Mouse (Mus musculus): ENCODE results near the gene Bms1. TPM values are rescaled to one million over a fixed set of nuclear protein-coding genes. Genes with fewer than 3 reads are reported as not detected.

The Bms1 gene
- polyA plus RNA-seq, 1 experiment from 2014 or later, result 54.7 TPM

DNA sequence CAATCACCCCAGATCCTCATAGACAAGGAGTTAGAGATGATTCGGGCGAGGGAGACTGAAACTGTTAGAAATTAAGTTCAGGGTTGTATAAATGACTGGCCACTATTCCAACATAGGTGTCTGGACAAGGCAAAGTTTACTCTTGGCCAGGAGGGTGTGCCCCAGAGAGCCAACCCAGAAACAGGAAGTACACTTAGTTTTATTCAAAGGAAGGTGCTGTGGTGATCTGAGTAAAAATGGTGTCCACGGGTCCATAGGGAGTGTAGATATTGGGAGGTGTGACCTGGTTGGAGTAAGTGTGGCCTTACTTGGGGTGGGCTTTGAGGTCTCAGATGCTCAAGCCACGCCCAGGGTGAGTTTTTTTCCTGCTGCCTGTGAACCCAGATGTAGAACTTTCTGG is 38.0 kb downstream of the Bms1 start:
- Histone ChIP-seq H3K27me3 (replicated peaks; ENCODE audit: low read depth, poor library complexity, severe bottlenecking) (peaks cover 15% of the 10 kb centered on the region), H3K27ac (replicated peaks) (no peak overlapping the region), H3K36me3 (replicated peaks) (peaks cover 42% of the 10 kb centered on the region), H3K9me3 (no peaks in the 10 kb centered on the region), H3K4me1 (peaks cover 22% of the 10 kb centered on the region), H3K4me3 (no peak overlapping the region)
- 86% methylated on average over 4 of the region's 4 CpGs for WGBS
- no peak for DNase-seq (ENCODE audit: low spot score)

GRCm38 (mm10) chr6:118380630-118381029 is 38.6 kb downstream of the Bms1 start:
- H3K4me3 ChIP-seq, result no peak overlapping the region
- H3K9me3 ChIP-seq, result no peaks in the 10 kb centered on the region
- WGBS, result 63% methylated on average over 3 of the region's 3 CpGs
- H3K27me3 ChIP-seq (replicated peaks; ENCODE audit: low read depth, poor library complexity, severe bottlenecking), result peaks cover 15% of the 10 kb centered on the region
- DNase-seq (ENCODE audit: low spot score), result no peak
- peaks cover 36% of the 10 kb centered on the region for H3K36me3 ChIP-seq (replicated peaks)
- peaks cover 28% of the 10 kb centered on the region for H3K4me1 ChIP-seq
- no peak overlapping the region for H3K27ac ChIP-seq (replicated peaks)

DNA sequence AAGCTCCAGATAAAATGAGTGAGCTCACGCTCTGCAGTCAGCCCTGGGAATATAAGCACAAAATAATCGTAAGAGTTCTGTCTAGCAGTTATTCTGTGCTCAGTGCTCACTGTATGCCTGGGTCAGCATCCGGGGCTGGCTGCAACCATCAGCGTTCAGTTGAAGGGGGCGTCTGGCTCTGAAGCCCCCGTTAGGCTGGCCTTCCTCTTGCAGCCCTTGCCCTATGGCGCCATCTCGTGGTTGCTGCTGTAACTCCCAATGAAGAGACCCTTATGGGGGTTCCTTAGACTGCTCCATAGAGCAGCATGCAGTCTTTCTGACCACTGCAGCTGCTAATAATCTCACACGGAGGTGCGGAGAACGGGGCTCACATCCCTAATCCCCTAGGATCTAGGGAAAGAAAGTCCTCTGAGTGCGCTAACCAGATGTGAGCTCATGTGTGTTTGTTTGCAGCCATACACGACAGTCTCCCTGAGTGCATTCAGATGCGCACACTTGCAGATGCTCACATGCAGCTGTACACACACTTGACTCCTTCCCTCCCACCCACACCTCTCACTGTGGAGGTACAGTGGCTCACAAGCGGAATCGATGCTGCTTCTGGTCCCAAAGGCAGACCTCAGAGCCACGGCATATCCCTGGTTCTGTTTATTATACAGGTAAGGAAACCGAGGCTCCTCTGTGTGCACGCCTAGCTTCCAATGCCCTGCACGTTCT is 39.7 kb downstream of the Bms1 start:
- Histone ChIP-seq H3K27me3 (replicated peaks; ENCODE audit: low read depth, poor library complexity, severe bottlenecking) (peaks cover 17% of the 10 kb centered on the region), H3K4me3 (peak overlapping the region; percentile 21; the same call in 1 of the 2 replicates), H3K36me3 (replicated peaks) (peaks cover 26% of the 10 kb centered on the region), H3K4me1 (peaks cover 33% of the 10 kb centered on the region), H3K9me3 (no peaks in the 10 kb centered on the region), H3K27ac (replicated peaks) (no peak overlapping the region)
- 35% methylated on average over 20 of the region's 20 CpGs for WGBS
- peak; percentile 87 for DNase-seq (ENCODE audit: low spot score)

DNA sequence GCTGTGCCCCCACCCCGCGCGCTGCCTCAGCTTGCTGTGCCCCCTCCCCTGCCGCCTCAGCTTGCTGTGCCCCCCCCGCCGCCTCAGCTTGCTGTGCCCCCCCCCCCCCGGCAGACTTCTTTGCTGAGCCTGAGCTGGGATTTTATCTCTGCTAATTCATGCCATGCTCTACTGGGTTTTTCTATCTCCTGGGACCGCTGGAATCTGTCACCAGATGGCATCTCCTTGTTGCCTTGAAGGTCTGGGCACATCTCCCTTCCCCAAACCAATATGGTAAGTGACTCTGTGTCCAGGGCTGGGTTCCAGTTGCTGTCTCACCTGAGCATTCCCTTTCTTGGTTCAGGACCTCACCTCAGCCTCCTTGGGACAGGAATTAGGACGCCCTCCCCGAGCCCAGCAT is 41.7 kb downstream of the Bms1 start:
- Histone ChIP-seq H3K9me3 (no peaks in the 10 kb centered on the region), H3K4me1 (peaks cover 33% of the 10 kb centered on the region), H3K27ac (replicated peaks) (no peak overlapping the region), H3K36me3 (replicated peaks) (peaks cover 6% of the 10 kb centered on the region), H3K27me3 (replicated peaks; ENCODE audit: low read depth, poor library complexity, severe bottlenecking) (peaks cover 20% of the 10 kb centered on the region), H3K4me3 (no peak overlapping the region)
- 62% methylated on average over 7 of the region's 10 CpGs for WGBS
- no peak for DNase-seq (ENCODE audit: low spot score)

DNA sequence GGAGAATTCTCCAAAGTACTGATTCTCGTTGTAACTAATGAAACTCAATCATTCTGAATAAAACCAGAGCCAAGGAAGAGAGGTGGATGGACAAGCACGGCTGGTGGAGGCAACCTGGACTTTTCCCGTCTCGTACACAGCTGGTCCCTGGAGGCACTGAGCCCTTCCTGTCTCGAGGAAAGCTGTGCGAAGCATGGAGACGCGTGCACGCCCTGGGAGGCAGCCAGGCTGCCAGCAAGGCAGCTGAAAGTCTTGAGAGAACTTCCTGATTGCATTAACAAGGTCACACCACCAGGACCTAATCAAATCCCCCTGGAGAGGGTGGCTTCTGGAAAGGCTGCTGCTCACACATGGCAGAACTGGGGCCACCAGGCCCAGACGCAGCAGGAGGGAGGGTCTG is 43.3 kb downstream of the Bms1 start:
- H3K27me3 ChIP-seq (replicated peaks; ENCODE audit: low read depth, poor library complexity, severe bottlenecking), result peaks cover 20% of the 10 kb centered on the region
- H3K36me3 ChIP-seq (replicated peaks), result no peaks in the 10 kb centered on the region
- H3K4me3 ChIP-seq, result no peak overlapping the region
- WGBS, result 30% methylated on average over 10 of the region's 10 CpGs
- no peak overlapping the region; the same call in 1 of the 2 replicates for H3K27ac ChIP-seq (replicated peaks)
- no peaks in the 10 kb centered on the region for H3K9me3 ChIP-seq
- DNase-seq (ENCODE audit: low spot score), result peak; percentile 47
- H3K4me1 ChIP-seq, result peaks cover 33% of the 10 kb centered on the region

DNA sequence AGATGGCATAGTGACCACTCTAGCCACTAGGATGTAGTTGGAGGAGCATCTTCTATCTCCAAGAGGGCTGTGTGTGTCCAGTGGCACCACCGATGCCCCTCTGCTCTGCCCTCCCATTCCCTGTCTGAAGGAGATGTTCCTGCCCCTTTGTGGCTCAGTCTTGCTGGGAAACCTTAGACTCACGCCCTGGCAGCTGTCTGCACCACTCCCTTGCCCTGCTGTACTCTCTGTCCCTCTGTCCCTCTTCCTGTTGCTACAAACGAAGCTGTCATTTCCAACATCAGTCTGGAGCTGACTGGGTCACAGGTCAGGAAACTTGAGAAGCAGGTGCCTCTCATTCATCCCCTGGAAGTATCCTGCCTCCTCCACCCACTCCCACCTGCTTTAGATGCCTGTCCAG is 43.8 kb downstream of the Bms1 start:
- 37% methylated on average over 3 of the region's 3 CpGs for WGBS
- DNase-seq (ENCODE audit: low spot score), result no peak
- H3K27me3 ChIP-seq (replicated peaks; ENCODE audit: low read depth, poor library complexity, severe bottlenecking), result peaks cover 20% of the 10 kb centered on the region
- H3K4me3 ChIP-seq, result no peak overlapping the region
- H3K27ac ChIP-seq (replicated peaks), result no peak overlapping the region
- peaks cover 33% of the 10 kb centered on the region for H3K4me1 ChIP-seq
- no peaks in the 10 kb centered on the region for H3K9me3 ChIP-seq
- H3K36me3 ChIP-seq (replicated peaks), result no peaks in the 10 kb centered on the region

DNA sequence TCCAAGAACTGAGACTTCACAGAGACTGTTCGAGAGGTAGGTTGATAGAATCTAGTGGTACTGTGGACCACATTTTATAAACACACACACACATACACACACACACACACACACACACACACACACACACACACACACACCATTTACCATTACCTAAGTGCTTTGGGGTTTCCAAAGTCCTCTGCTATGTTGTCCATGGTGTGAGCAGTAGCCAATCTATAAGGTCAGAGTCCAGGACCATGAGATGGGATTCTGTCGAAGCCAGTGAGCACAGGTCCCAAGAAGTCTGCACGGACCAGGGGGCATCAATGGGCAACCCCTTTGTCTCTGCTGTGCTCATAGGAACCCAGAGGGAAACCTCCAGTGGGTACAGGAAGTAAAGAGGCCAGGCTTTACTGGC is 44.2 kb downstream of the Bms1 start:
- no peak for DNase-seq (ENCODE audit: low spot score)
- peaks cover 33% of the 10 kb centered on the region for H3K4me1 ChIP-seq
- H3K27ac ChIP-seq (replicated peaks), result no peak overlapping the region
- H3K27me3 ChIP-seq (replicated peaks; ENCODE audit: low read depth, poor library complexity, severe bottlenecking), result peaks cover 20% of the 10 kb centered on the region
- no peaks in the 10 kb centered on the region for H3K9me3 ChIP-seq
- no peaks in the 10 kb centered on the region for H3K36me3 ChIP-seq (replicated peaks)
- 77% methylated on average over 3 of the region's 3 CpGs for WGBS
- H3K4me3 ChIP-seq, result no peak overlapping the region

GRCm38 (mm10) chr6:118373294-118373693 is 46.0 kb downstream of the Bms1 start:
- Histone ChIP-seq H3K36me3 (replicated peaks) (no peaks in the 10 kb centered on the region), H3K9me3 (no peaks in the 10 kb centered on the region), H3K27ac (replicated peaks) (no peak overlapping the region), H3K4me3 (no peak overlapping the region), H3K27me3 (replicated peaks; ENCODE audit: low read depth, poor library complexity, severe bottlenecking) (peaks cover 15% of the 10 kb centered on the region), H3K4me1 (peaks cover 21% of the 10 kb centered on the region)
- WGBS, result 35% methylated on average over 5 of the region's 5 CpGs
- DNase-seq (ENCODE audit: low spot score), result peak; percentile 70

GRCm38 (mm10) chr6:118372794-118373193 is 46.5 kb downstream of the Bms1 start:
- H3K4me1 ChIP-seq, result peaks cover 21% of the 10 kb centered on the region
- no peaks in the 10 kb centered on the region for H3K36me3 ChIP-seq (replicated peaks)
- H3K27ac ChIP-seq (replicated peaks), result no peak overlapping the region
- no peak overlapping the region for H3K4me3 ChIP-seq
- WGBS, result 80% methylated on average over 5 of the region's 5 CpGs
- H3K9me3 ChIP-seq, result no peaks in the 10 kb centered on the region
- peaks cover 10% of the 10 kb centered on the region for H3K27me3 ChIP-seq (replicated peaks; ENCODE audit: low read depth, poor library complexity, severe bottlenecking)
- DNase-seq (ENCODE audit: low spot score), result no peak

- no peak for DNase-seq (ENCODE audit: low spot score)
- Histone ChIP-seq H3K36me3 (replicated peaks) (no peaks in the 10 kb centered on the region), H3K27ac (replicated peaks) (no peak overlapping the region), H3K27me3 (replicated peaks; ENCODE audit: low read depth, poor library complexity, severe bottlenecking) (no peaks in the 10 kb centered on the region; the same call in 1 of the 2 replicates), H3K4me1 (no peaks in the 10 kb centered on the region), H3K4me3 (no peak overlapping the region), H3K9me3 (no peaks in the 10 kb centered on the region)
- WGBS, result 83% methylated on average over 7 of the region's 7 CpGs
Measured at GRCm38 (mm10) chr6:118367502-118367901, 51.8 kb downstream of the Bms1 start.

DNA sequence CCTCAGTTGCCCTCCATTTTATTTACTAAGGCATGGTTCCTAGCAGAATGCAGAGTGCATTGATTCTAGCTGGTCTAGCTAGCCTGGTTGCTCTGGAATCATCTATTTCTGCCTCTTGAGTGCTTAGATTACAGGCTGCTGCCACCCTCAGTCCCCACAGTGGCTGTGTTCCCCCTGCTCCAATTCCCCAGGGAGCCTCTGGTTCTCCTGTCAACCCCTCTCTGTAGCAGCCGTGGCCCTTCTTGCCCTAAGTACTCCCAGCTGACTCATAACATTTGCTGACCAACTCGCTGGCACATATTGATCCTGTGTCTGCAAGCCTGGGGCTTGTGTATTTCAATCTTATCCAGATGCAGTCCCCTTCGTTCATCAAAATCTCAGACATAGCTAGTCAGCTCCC is 53.1 kb downstream of the Bms1 start:
- WGBS, result 61% methylated on average over 3 of the region's 3 CpGs
- Histone ChIP-seq H3K27me3 (replicated peaks; ENCODE audit: low read depth, poor library complexity, severe bottlenecking) (no peaks in the 10 kb centered on the region; the same call in 1 of the 2 replicates), H3K36me3 (replicated peaks) (no peaks in the 10 kb centered on the region)

GRCm38 (mm10) chr6:118365781-118366180 is 53.5 kb downstream of the Bms1 start:
- Histone ChIP-seq H3K4me3 (no peak overlapping the region), H3K36me3 (replicated peaks) (no peaks in the 10 kb centered on the region), H3K4me1 (no peaks in the 10 kb centered on the region), H3K9me3 (peaks cover 8% of the 10 kb centered on the region; the same call in 1 of the 2 replicates), H3K27ac (replicated peaks) (no peak overlapping the region), H3K27me3 (replicated peaks; ENCODE audit: low read depth, poor library complexity, severe bottlenecking) (no peaks in the 10 kb centered on the region; the same call in 1 of the 2 replicates)
- no peak for DNase-seq (ENCODE audit: low spot score)

More for the DNA sequence above, 53.1 kb downstream of the Bms1 start:
- Histone ChIP-seq H3K27ac (replicated peaks) (no peak overlapping the region), H3K4me3 (no peak overlapping the region), H3K9me3 (peaks cover 7% of the 10 kb centered on the region; the same call in 1 of the 2 replicates), H3K4me1 (no peaks in the 10 kb centered on the region)
- DNase-seq (ENCODE audit: low spot score), result no peak

DNA sequence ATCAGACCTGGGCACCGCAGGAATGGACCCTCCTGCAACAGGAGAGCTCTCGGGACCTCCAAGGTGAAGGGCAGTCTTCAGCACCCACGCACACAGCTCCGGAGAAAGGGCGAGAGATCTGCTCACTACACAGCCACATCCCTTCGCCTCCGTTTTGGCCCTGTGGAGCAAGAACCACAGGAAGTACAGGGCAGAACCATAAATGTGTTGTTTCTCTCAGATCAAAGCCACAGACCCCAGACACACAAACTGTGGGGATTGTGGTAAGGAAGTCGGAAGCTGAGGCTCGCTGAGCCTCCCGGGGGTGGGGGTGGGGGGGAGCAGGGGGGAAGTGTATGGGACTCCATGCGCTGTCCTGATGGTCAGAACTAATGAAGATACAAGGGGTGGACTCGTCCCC is 68.9 kb downstream of the Bms1 start:
- Histone ChIP-seq H3K4me1 (no peaks in the 10 kb centered on the region), H3K4me3 (no peak overlapping the region), H3K27me3 (replicated peaks; ENCODE audit: low read depth, poor library complexity, severe bottlenecking) (no peaks in the 10 kb centered on the region), H3K9me3 (no peaks in the 10 kb centered on the region), H3K36me3 (replicated peaks) (no peaks in the 10 kb centered on the region), H3K27ac (replicated peaks) (no peak overlapping the region)
- DNase-seq (ENCODE audit: low spot score), result no peak
- WGBS, result 75% methylated on average over 12 of the region's 12 CpGs

All from embryonic facial prominence, embryonic 10.5 days (tissue).